Mouse (Mus musculus) hindbrain, embryonic 12.5 days (tissue): Measurements from ENCODE around the gene Ezr. TPM values are rescaled to one million over a fixed set of nuclear protein-coding genes. Genes with fewer than 3 reads are reported as not detected.
A peak's percentile ranks its signal among the peaks of the same experiment; 100 is the strongest.
"Not testable (repeated sequence)": the region's sequence is repeated elsewhere in the genome, so short reads cannot be mapped to it uniquely, and the experiment has no call there.

ENCODE experiments used
- ATAC-seq: fragments of 200-750 bp; cut with Nextera tagmentation; 2 replicates; pipeline ENCODE4 v1.8.0; 2017; ENCODE audit warnings: moderate TSS enrichment; ENCODE audit not compliant: low FRiP score
- H3K27ac ChIP-seq: fragments of 300-500 bp; sonication (generic); 2 replicates; pipeline ENCODE4 v1.5.1; 2016; ENCODE audit warnings: mild to moderate bottlenecking
- H3K27me3 ChIP-seq: fragments of 300-500 bp; sonication (generic); 2 replicates; pipeline ENCODE4 v1.6.1; 2016; ENCODE audit warnings: mild to moderate bottlenecking
- H3K36me3 ChIP-seq: fragments of 300-500 bp; sonication (generic); 2 replicates; pipeline ENCODE4 v1.6.1; 2016; ENCODE audit warnings: mild to moderate bottlenecking
- H3K4me1 ChIP-seq: fragments of 300-500 bp; sonication (generic); 2 replicates; pipeline ENCODE4 v1.6.1; 2016
- H3K4me2 ChIP-seq: fragments of 300-500 bp; sonication (generic); replicated peaks from 2 replicates; pipeline ENCODE4 v1.6.1; 2016; ENCODE audit warnings: mild to moderate bottlenecking
- H3K4me3 ChIP-seq: fragments of 300-500 bp; sonication (generic); 2 replicates; pipeline ENCODE4 v1.5.1; 2016; ENCODE audit warnings: mild to moderate bottlenecking
- H3K9ac ChIP-seq: fragments of 300-500 bp; sonication (generic); 2 replicates; pipeline ENCODE4 v1.6.1; 2016; ENCODE audit warnings: mild to moderate bottlenecking, moderate library complexity
- H3K9me3 ChIP-seq: fragments of 300-500 bp; sonication (generic); replicated peaks from 2 replicates; pipeline ENCODE4 v1.6.1; 2016; ENCODE audit warnings: mild to moderate bottlenecking
- WGBS: fragments of 180-500 bp; shearing (Covaris S2); methylation state at CpG from one replicate; pipeline ENCODE4 v1.1.7; 2016; 5-methylcytosine and 5-hydroxymethylcytosine counted together
- polyA plus RNA-seq: library from polyadenylated mRNA; unstranded; fragments of >200 nt; fragmentation: Nextera tagmentation; extraction: Ambion mirVana; gene quantifications from 2 replicates; pipeline ENCODE4 v1.2.1, GENCODE M21; 2016

The Ezr gene
- polyA plus RNA-seq, 1 experiment from 2014 or later: 97.9 TPM

DNA sequence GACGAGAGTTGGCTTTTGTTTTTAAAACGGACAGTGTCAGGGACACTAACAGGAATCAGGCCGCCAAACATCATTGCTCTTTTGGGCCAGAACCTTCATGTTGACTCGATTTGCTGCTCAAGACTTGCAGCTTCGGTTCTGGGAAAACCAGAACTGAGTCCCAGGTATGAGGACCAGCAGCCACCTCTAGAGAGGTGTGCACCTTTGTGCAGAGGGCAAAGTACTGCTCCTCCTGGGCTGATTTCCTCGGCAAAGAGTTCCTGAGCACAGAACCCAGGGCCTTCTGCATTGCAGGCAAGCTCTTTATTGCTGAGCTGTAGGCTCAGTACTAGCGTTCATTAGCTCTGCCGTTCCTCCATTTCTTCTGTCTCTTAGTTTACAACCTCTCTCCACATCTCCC is 68.6 kb downstream of the Ezr start:
- not testable (repeated sequence) for ATAC-seq, H3K4me3 ChIP-seq, H3K9me3 ChIP-seq, H3K4me2 ChIP-seq, H3K4me1 ChIP-seq, H3K27ac ChIP-seq, H3K27me3 ChIP-seq, H3K9ac ChIP-seq, H3K36me3 ChIP-seq
- WGBS: 90% methylated on average over 8 of the region's 8 CpGs

DNA sequence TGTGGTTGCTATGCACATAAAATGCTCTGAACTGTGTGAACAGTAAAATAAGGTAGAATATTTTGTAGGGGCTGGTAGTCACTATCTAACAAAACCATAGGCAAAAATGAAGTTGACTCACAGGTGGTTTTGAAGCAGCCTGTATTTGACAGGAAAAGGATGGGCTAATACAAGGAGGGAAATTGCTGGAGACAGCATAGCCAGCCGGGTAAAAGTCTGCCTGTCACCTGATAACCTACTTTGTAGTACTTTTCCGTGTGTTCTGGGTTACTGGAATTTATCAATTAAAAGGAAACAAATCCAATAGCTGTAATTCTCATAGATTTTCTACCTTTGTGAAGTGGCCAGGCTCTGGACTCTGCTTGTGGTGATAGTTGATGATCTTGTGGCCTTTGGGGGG is 69.1 kb downstream of the Ezr start:
- not testable (repeated sequence) for H3K9me3 ChIP-seq, H3K4me2 ChIP-seq, H3K4me3 ChIP-seq, H3K27ac ChIP-seq, H3K9ac ChIP-seq, H3K36me3 ChIP-seq, ATAC-seq, H3K27me3 ChIP-seq, H3K4me1 ChIP-seq
- WGBS: 76% methylated on average over 2 of the region's 2 CpGs

DNA sequence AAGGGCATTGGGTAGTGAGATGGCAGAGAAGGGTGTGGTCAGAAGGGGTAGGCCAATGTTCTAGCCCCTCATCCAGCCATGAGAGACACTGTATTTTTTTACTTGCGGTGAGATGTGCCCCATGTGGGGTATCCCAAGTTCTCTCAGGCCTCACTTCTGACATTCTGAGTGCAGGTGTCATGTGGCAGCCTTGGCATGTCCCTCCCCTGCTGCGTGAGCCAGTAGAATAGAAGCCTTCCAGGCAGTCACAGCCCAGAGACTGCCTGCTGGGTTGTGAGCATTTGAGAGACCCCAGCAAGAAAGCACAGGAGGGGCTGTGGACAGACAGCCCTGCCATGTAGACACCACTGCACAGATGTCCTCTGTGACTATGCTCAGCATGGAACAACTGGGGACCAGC is 74.4 kb downstream of the Ezr start:
- not testable (repeated sequence) for H3K9me3 ChIP-seq, H3K4me1 ChIP-seq, H3K27ac ChIP-seq, H3K9ac ChIP-seq, H3K4me3 ChIP-seq, H3K36me3 ChIP-seq, ATAC-seq, H3K27me3 ChIP-seq, H3K4me2 ChIP-seq
- 63% methylated on average over 2 of the region's 2 CpGs for WGBS

GRCm38 (mm10) chr17:6707422-6707821 is 75.2 kb downstream of the Ezr start:
- not testable (repeated sequence) for H3K9me3 ChIP-seq, H3K9ac ChIP-seq, H3K4me2 ChIP-seq, H3K4me3 ChIP-seq, ATAC-seq, H3K36me3 ChIP-seq, H3K4me1 ChIP-seq, H3K27ac ChIP-seq, H3K27me3 ChIP-seq
- WGBS: 92% methylated on average over 5 of the region's 5 CpGs

GRCm38 (mm10) chr17:6706448-6706847 is 76.1 kb downstream of the Ezr start:
- H3K27ac ChIP-seq, H3K4me3 ChIP-seq, H3K36me3 ChIP-seq, H3K4me1 ChIP-seq, H3K9ac ChIP-seq, H3K9me3 ChIP-seq, ATAC-seq, H3K4me2 ChIP-seq, H3K27me3 ChIP-seq: not testable (repeated sequence)
- WGBS: 87% methylated on average over 5 of the region's 5 CpGs

- H3K27me3 ChIP-seq, H3K36me3 ChIP-seq, H3K9ac ChIP-seq, H3K9me3 ChIP-seq, H3K27ac ChIP-seq, H3K4me3 ChIP-seq, H3K4me2 ChIP-seq, H3K4me1 ChIP-seq: not testable (repeated sequence)
- WGBS: 45% methylated on average over 9 of the region's 9 CpGs
- ATAC-seq: peak; percentile 91
Observed at GRCm38 (mm10) chr17:6703381-6704270, 79.0 kb downstream of the Ezr start.

- not testable (repeated sequence) for H3K4me2 ChIP-seq, H3K9me3 ChIP-seq, H3K27me3 ChIP-seq, H3K9ac ChIP-seq, H3K4me3 ChIP-seq, H3K36me3 ChIP-seq, H3K4me1 ChIP-seq, H3K27ac ChIP-seq
- WGBS: 47% methylated on average over 2 of the region's 8 CpGs
- ATAC-seq: 0 out of 2 replicates have a peak, but pooled peaks have one; percentile 13
Observed at GRCm38 (mm10) chr17:6702625-6703221, 79.9 kb downstream of the Ezr start.

DNA sequence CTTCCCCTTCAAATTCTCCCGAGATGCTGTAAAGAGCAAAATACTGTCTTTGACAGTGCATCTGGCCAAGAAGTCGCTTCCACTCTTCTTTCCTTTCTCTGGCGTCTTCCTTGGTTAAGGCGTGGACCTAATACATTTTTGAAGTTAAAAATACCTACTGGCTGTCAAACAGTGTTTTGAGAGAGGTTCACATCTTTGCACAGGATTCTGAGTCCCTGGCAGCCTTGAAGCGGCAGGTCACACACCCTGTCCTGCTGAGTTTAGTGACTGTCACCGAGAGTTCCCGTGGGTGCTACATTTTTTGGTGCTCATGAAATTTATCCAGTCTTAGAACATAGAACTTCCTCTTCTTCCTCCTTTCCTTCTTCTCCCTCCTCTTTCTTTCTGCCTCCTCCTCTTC is 82.5 kb downstream of the Ezr start:
- not testable (repeated sequence) for H3K9ac ChIP-seq, H3K4me3 ChIP-seq, H3K9me3 ChIP-seq, H3K27ac ChIP-seq, H3K27me3 ChIP-seq, H3K4me1 ChIP-seq, H3K4me2 ChIP-seq, H3K36me3 ChIP-seq, ATAC-seq
- 78% methylated on average over 4 of the region's 7 CpGs for WGBS

DNA sequence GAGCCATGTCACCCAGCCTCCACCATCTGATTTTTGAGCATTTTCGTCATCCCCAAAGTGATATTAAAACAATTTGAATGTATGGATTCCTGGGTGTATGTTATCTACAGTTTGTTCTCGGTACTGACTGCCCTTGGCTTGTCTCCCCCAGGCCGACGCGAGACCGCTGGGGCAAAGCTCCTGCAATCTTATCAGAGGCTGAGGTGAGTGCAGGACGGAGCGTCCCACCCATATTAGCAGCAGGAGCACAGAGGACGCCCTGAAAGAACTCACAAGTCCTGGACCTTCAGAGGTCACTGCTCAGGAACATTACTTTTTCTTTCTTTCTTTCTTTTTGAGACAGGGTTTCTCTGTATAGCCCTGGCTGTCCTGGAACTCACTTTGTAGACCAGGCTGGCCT is 83.1 kb downstream of the Ezr start:
- not testable (repeated sequence) for H3K36me3 ChIP-seq, H3K9me3 ChIP-seq, H3K9ac ChIP-seq, H3K4me2 ChIP-seq, H3K27ac ChIP-seq, ATAC-seq, H3K4me1 ChIP-seq, H3K4me3 ChIP-seq, H3K27me3 ChIP-seq
- WGBS: 93% methylated on average over 8 of the region's 9 CpGs

DNA sequence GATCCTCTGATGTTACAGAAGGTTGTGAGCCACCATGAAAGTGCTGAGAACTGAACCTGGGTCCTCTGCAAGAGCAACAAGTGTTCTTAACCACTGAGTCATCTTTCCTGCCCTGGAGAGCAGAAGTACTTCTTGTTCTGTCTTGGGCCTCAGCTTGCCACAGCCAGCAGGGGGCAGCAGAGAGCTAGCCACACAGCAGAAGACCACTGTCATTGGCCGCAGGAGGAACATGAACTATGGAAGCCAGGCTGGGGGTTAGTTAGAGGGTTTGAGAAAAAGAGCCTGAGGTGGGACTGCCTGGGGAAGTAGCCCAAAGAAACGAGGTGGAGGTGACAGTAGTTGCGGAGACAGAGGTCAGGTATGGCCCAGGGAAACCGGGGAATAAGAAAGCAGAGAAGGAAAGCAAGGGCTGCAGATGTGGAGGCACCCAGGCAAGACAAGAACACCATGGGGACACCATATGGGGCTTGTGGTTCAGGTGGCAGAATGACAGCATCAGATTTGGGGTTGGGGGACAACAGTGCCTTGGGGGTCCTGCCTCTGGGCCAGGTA is 85.3 kb downstream of the Ezr start:
- peak; percentile 59; the same call in 1 of the 2 replicates for ATAC-seq
- H3K9me3 ChIP-seq, H3K36me3 ChIP-seq, H3K4me3 ChIP-seq, H3K4me2 ChIP-seq, H3K27ac ChIP-seq, H3K9ac ChIP-seq, H3K4me1 ChIP-seq, H3K27me3 ChIP-seq: not testable (repeated sequence)
- 33% methylated on average over 4 of the region's 4 CpGs for WGBS

GRCm38 (mm10) chr17:6696521-6696920 is 86.1 kb downstream of the Ezr start:
- not testable (repeated sequence) for H3K27ac ChIP-seq, H3K4me2 ChIP-seq, H3K4me1 ChIP-seq, H3K9me3 ChIP-seq, H3K4me3 ChIP-seq, H3K9ac ChIP-seq, H3K27me3 ChIP-seq, H3K36me3 ChIP-seq
- ATAC-seq: peak; percentile 23; the same call in 1 of the 2 replicates
- WGBS: 63% methylated on average over 8 of the region's 8 CpGs

DNA sequence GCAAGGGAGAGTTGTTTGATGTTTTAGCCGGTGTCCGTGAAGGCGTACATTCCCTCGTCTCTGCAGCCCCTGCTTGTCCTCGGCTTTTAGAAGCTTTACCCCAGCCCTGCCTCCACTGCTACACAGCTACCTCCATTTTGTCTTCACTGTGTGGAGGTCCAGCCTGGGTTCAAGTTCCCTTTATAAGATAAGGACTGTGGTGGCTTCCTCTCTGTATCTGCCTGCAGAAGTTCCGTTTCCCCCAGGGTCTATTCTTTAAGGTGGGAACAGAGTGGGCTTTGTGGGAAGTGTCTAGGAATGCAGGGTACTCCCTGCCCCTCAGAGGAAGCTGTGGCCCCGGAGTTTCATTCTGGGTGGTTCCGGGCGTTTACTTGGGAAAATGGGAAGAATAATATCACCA is 86.9 kb downstream of the Ezr start:
- H3K27me3 ChIP-seq, H3K4me3 ChIP-seq, ATAC-seq, H3K4me2 ChIP-seq, H3K36me3 ChIP-seq, H3K9ac ChIP-seq, H3K27ac ChIP-seq, H3K9me3 ChIP-seq, H3K4me1 ChIP-seq: not testable (repeated sequence)
- 82% methylated on average over 9 of the region's 9 CpGs for WGBS

DNA sequence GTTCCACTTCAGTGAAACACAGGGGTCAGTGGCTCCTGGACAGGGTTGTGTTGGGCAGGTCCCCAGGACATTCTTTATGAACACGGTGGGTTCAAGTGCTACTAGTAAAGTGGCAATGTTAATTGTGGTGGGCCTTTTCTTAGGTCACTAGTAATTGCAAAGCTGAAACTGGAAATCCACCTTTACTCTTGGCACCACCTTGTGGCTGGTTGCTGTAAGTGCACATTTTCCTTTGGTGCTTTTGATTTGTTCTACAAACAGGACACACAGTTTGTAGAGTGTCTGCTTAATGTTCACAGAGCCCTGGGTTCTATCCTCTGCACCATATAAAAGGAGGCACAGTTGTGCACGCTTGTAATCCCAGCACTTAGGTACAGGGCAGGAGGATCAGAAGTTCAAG is 91.0 kb downstream of the Ezr start:
- ATAC-seq, H3K4me1 ChIP-seq, H3K4me2 ChIP-seq, H3K9me3 ChIP-seq, H3K4me3 ChIP-seq, H3K9ac ChIP-seq, H3K27ac ChIP-seq, H3K27me3 ChIP-seq, H3K36me3 ChIP-seq: not testable (repeated sequence)
- WGBS: 8% methylated on average over 2 of the region's 2 CpGs
